Mouse (Mus musculus): ENCODE measurements around the gene Itprid1.

GRCm38 (mm10) chr6:56025533-56025932, 188.8 kb downstream of the Itprid1 start:
- TF ChIP-seq CTCF (IDR thresholded peaks at IDR 0.05; ENCODE audit: borderline replicate concordance, control insufficient read depth, extremely low read depth, insufficient read depth, low read length, poor library complexity): no peak
- TF ChIP-seq POLR2A (IDR thresholded peaks at IDR 0.05; ENCODE audit: control insufficient read depth, extremely low read depth, insufficient read depth, low read length, poor library complexity): no peak
